Mouse (Mus musculus) WW6 (cell line): ENCODE results near the gene Nipbl.
"Not testable (repeated sequence)": the region's sequence is repeated elsewhere in the genome, so short reads cannot be mapped to it uniquely, and the experiment has no call there.

Source experiments
- DNase-seq: peaks from one replicate; pipeline ENCODE4 v3.0.0-alpha.2; 2013; ENCODE audit warnings: low read depth, low spot score

Gene Nipbl

DNA sequence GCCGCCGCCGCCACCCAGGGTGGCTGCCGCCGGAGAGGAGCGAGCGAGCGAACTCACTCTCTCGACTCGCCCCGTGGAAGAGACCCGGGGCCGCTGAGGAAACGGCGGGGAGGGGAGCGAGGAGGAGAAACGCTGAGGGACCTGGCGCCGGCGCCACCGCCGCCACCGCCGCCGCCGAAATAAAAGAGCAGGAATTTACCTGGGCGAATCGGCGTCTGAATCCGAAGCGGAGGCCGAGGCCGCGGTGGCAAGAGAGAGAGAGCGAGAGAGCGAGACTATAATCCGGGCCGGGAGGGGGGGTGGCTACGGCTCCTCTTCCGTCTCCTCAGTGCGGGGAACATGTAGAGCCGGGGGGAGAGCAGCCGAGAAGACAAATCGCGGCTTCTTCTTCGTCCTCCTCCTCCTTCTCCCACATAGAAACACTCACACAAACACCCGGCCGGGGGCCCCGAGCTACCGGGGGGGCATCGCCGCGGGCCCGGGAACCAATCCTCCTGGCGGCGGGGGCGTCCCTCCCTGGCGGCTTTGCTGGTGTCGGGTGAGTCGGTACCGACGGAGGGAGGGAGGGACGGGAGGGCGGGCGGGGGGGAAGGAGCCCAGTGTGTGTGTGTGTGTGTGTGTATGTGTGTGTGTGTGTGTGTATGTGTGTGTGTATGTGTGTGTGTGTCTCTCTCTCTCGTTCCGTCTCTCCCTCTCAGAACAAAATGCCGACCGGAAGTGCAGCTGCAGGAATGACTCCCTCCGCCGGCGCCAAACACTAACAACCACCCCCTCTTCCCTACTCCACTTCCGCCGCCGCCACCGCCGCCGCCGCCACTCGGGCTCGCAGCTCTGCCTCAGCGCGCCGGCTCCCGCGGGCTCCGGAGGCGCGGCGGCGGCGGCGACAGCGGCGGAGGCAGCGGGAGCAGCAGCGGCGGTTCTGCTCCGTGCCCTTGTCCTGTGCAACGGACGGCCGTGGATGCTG is at the start of gene Nipbl:
TSS of gene Nipbl (minus strand) at position 538 of the 964 bp plus-strand sequence.
- DNase-seq: no peak

DNA sequence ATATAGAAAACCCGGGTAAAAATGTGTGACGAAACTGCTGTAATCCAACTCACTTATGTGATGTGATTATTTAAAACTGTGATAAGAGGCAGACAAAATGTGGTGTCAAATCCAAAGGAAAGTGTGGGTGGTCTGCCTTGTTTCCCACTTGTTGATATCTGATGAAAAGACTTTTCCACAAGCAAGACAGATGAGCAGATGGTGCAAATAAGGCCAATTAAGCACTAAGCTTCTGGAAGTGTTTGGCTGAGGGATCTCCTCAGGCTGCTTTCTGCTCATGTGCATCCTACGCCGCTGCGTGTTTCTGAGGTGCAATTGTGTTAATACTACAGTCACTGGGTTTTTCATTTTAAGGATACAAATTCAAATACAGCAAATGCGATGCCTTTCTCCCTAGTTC is 41.0 kb upstream of the Nipbl start:
- DNase-seq: no peak

DNA sequence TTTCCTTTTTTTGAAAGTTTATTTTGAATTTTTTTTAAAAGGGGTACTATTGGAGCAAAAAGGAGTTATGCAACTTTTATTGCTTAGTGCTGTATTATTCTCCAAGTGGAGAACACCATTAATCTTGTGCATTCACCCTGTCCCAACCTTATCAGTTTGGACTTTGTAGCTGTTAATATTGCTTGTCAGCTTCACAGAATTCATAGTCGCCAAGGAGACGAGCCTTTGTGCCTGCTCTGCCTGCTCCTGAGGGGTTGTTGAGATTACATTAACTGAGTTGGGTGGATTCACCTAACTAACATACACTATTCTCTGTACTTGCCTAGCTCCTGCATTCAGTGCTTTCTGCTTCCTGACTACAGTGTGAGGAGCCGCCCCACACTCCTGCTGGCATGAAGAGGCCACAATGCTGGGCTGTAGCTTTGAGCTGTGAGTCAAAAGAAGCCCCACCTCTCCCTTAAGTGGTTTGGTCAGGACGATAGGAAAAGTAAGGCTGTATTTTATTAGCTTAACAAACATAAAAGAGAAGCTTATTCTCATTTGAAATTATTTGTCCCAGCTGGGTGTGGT is 24.8 kb upstream of the Nipbl start:
- no peak for DNase-seq

DNA sequence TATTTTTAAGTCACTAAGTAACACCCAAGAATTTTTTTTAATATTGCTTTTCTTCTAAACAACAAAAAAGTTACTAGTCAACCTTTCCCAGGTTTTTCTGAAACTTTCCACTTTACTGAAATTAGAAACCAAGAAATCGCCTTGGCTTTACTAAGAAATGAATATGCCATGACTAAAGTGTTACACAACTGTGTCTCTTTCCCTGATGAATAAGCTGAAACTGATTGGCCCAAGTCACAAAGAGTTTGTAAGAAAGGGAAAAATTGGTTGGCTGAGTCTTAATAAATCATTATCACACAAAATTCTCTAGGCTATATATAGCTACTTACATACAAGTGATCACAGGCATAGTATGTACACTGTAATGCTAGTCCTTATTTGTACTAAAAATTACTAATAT is 19.3 kb upstream of the Nipbl start:
- DNase-seq: no peak

DNA sequence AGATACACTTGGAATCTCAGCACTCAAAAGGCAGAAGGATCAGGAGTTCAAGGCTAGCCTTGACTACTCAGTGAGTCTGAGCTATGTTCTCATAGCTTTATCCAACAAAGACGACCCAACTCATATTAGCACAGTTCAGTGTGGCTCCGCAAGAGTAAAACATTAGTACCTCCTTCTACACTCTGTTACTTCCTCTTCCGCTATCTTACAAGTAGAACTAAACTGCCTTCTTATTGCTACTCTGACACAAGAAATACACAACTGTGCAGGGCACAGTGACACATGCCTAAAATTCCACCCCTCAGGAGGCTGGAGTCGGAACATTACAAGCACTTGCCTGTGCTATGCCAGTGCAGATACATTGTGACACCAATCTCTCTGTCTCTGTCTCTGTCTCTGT is 18.5 kb upstream of the Nipbl start:
- no peak for DNase-seq

GRCm38 (mm10) chr15:8460871-8461270 is 16.6 kb upstream of the Nipbl start:
- DNase-seq: no peak

GRCm38 (mm10) chr15:8459979-8460378 is 15.7 kb upstream of the Nipbl start:
- DNase-seq: no peak

GRCm38 (mm10) chr15:8456223-8456622 is 12.0 kb upstream of the Nipbl start:
- DNase-seq: not testable (repeated sequence)

DNA sequence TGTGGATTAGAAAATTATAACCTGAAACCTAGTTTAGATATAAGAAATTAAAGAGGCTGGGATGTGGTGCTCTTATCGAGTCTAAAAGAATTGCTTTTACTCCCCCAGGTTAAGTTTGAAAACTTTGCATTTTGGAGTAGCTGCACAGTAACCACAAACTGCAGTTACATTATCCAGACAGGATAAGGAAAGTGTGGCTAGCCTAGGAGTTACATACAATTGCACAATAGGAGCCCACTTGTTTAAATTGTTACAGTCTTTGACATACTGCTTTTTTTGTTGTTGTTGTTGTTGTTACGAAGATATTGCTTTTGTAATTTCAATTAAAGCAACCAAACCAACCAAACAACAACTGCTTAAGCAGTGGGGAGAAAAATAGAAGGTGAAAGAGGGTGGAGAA is 11.2 kb upstream of the Nipbl start:
- no peak for DNase-seq

DNA sequence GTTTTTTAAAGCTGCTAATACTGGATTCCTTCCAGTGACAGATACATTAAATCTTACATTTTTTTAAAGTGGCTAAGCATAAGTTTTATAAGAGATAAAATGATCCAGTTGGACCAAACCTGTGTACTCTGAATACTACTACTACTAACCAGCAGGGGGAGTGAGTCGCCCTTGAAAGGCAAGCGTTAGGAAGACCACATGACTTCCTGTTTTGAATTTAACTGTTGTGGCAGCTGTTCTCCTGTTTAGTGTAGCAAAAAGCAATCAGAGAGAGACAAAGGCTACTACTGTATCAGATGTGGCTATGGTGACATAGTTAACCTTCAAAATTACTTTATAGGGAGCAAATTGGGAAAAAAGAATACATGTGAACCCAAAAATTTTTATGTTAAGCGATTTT is 6.8 kb upstream of the Nipbl start:
- DNase-seq: no peak

GRCm38 (mm10) chr15:8447193-8447767 is 3.0 kb upstream of the Nipbl start:
- no peak for DNase-seq

GRCm38 (mm10) chr15:8446435-8446834 is 2.2 kb upstream of the Nipbl start:
- no peak for DNase-seq

DNA sequence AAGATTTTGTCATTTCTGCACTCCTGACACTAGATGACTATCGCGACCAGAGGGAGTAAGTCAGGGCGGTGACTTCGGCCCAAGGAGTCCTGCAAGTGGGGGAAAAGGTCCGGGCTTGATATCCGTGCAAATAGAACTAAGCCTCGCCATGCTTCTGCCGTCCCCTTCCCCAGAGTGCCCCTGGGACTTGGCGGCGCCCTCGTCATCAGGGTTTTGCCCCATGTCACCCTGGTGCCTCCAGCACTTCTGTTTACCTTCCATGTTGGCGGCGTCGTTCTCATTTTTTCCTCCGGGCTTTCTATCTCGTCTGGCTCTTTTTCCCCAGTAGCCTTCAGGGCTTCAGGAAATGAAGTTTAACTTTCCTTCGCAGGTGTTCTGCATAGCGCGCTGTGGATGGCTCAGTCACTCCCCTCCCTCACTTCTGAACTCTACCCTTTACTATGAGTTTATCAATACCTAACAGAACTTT is 1.7 kb upstream of the Nipbl start:
- DNase-seq: no peak

- DNase-seq: peak; percentile 68
Observed at GRCm38 (mm10) chr15:8444890-8445597, 781 bp upstream of the Nipbl start.

DNA sequence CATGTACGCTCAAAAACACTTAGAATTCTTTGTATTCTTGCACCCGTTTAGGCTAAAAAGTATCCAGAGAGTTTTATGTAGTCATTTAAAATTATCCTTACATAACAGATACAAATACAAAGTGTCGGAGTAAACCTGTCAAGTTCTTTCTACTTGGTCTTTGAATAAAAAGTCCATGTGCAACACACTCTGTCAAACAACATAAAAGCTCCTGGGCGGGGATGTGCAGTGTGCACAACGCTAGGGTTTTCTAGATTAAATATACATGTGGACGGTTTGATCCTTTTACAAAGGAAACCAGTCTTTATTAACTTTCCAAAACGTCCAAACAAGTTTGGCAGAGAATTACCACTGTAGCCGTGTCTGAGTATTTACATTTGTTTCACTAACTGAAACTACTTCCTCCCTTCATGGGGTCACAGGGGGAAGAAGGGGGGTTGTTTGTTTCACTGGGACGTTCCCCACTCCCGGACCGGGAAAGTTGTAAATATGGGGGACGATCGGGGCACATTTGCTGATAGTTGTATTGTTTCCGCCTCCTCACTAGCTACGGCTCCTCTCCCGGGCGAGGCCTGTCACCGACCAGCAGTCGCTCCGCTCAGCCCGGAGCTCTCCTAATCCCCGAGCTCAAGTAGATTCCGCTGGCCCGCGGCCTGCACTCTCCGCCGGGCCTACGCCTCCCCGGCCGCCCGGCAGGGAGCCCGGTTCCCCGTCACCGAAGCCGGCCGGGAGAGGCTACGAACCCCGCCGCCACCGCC is 916 bp downstream of the Nipbl start:
- DNase-seq: no peak

GRCm38 (mm10) chr15:8442761-8443160 is 1.5 kb downstream of the Nipbl start:
- no peak for DNase-seq

DNA sequence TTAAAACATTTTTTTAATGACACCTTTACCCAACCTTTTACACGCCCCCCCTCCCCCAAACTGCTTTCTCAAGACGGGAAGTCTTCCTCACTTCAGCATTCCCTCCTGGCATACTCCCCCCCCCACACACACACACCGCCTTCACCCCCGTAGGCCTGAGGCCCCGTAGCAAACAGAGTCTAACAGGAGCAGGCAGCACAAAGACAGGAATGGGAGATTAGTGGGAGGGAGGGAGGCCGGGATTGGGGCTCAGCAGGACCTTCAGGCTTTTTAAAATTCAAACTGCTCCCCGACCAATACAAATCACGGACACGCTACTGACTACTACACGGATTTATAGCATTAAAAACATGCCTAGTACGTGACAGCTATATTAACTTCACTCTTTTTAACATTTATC is 2.1 kb downstream of the Nipbl start:
- DNase-seq: no peak

DNA sequence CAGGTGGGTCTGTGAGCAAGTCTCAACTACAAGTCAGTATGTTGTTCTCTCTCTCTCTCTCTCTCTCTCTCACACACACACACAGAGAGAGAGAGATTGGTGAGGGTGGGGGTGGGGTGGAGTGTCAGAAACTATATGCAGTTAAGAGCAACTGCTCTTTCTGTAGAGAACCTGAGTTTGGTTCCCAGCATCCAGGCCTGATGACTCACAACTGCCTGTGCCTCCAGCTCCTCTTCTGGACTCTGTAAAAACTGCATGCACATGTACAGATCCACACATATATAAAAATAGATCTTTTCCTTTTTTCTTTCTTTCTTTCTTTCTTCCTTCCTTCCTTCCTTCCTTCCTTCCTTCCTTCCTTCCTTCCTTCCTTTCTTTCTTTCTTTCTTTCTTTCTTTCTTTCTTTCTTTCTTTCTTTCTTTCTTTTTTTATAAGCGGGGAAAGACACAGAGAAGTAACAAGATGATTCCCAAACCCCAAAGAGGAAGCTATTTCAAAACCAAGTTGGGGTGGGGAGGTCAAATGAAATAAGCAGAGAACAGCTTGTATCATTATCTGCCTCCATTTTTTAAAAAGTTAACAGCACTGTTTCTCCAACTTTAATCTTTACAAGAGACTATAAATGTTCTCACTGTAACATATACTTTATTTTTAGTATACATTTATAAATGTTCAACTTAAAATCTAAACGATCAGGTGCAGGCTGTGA is 10.9 kb downstream of the Nipbl start:
- no peak for DNase-seq

- DNase-seq: no peak
Observed at GRCm38 (mm10) chr15:8432534-8432933, 11.7 kb downstream of the Nipbl start.

- DNase-seq: no peak
Observed at GRCm38 (mm10) chr15:8429502-8429901, 14.8 kb downstream of the Nipbl start.

DNA sequence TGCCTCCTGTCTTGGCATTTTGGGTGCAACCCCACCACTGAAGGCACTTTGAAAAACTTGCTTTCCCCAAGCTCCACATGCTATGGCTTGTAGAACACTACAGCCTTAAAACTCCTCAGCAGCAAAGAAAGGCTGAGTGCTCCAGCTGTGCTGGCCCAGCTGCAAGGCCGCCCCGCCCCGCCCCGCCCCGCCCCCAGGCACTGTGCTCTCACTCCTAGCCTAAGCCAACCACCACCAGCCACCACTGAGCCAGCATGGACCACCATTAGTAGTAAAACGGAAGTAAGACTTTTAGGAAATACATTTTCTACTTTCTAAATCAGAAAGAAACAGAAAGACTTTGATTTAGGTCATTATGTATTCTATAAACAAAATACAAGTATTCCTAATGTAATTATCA is 23.4 kb downstream of the Nipbl start:
- no peak for DNase-seq
